Mouse (Mus musculus) CH12.LX (cell line): ENCODE data around the gene S100pbp. TPM values are rescaled to one million over a fixed set of nuclear protein-coding genes. Genes with fewer than 3 reads are reported as not detected.

ENCODE experiments used
- DNase-seq: peaks from one replicate; pipeline ENCODE4 v3.0.0-alpha.2; 2013; ENCODE audit errors: extremely low read depth
- H3K27ac ChIP-seq: 2 replicates; pipeline ENCODE4 v1.5.1; 2012; ENCODE audit warnings: low read depth, mild to moderate bottlenecking, control low read depth, moderate library complexity; ENCODE audit not compliant: insufficient read depth
- H3K27me3 ChIP-seq: replicated peaks from 2 replicates; pipeline ENCODE3; 2012; ENCODE audit warnings: inconsistent platforms
- H3K36me3 ChIP-seq, 2 experiments: replicated peaks in 1 of 2; 2 replicates each; pipeline versions ENCODE3 to v1.6.1; 2012; ENCODE audit warnings: inconsistent platforms in 1 of 2, low read length in 1 of 2, mild to moderate bottlenecking in 1 of 2, mixed read lengths in 1 of 2, moderate library complexity in 1 of 2; ENCODE audit not compliant: control insufficient read depth in 1 of 2, insufficient read depth in 1 of 2
- H3K4me1 ChIP-seq, 2 experiments: 2 replicates each; pipeline ENCODE4 v1.6.1; 2012; ENCODE audit warnings: inconsistent platforms in 1 of 2, moderate library complexity in 1 of 2; ENCODE audit not compliant: insufficient read depth in 2 of 2, control insufficient read depth in 1 of 2
- H3K4me2 ChIP-seq: 2 replicates; pipeline ENCODE4 v1.6.1; 2012; ENCODE audit warnings: low read depth, mild to moderate bottlenecking, control low read depth; ENCODE audit not compliant: poor library complexity, insufficient read depth, severe bottlenecking
- H3K4me3 ChIP-seq, 3 experiments: fragments of 150-350 bp in 1 of 3; sonication (generic) in 1 of 3; replicated peaks in 1 of 3; 2 replicates each; pipeline versions ENCODE3 to v1.5.1; 2011 to 2012; ENCODE audit warnings: low read depth in 2 of 3, low read length in 2 of 3, mild to moderate bottlenecking in 2 of 3, moderate library complexity in 2 of 3, control low read depth in 1 of 3, improper control_type of control experiment in 1 of 3, inconsistent platforms in 1 of 3, mixed read lengths in 1 of 3; ENCODE audit not compliant: poor library complexity in 1 of 3
- H3K79me2 ChIP-seq: replicated peaks from 2 replicates; pipeline ENCODE4 v1.6.1; 2012; ENCODE audit warnings: mild to moderate bottlenecking, moderate library complexity; ENCODE audit not compliant: control insufficient read depth, poor library complexity, insufficient read depth, severe bottlenecking; ENCODE audit errors: extremely low read depth
- H3K9ac ChIP-seq: 2 replicates; pipeline ENCODE4 v1.6.1; 2012; ENCODE audit warnings: low read depth, mild to moderate bottlenecking, control low read depth, moderate library complexity; ENCODE audit not compliant: insufficient read depth
- H3K9me3 ChIP-seq: replicated peaks from 2 replicates; pipeline ENCODE3; 2012; ENCODE audit warnings: low read length, inconsistent platforms, mixed read lengths
- BHLHE40 ChIP-seq: IDR thresholded peaks from 2 replicates; pipeline ENCODE4 v1.6.1; 2011; ENCODE audit warnings: mild to moderate bottlenecking, low read depth, low read length, improper control_type of control experiment
- CHD1 ChIP-seq: IDR thresholded peaks from 2 replicates; pipeline ENCODE4 v1.6.1; 2012; ENCODE audit warnings: low read depth, low read length, improper control_type of control experiment, inconsistent platforms
- CHD2 ChIP-seq: IDR thresholded peaks from 2 replicates; pipeline ENCODE4 v1.6.1; 2011; ENCODE audit warnings: low read length, improper control_type of control experiment
- CTCF ChIP-seq, 2 experiments: IDR thresholded peaks in 1 of 2; conservative IDR thresholded peaks in 1 of 2; 2 replicates each; pipeline ENCODE4 v1.5.1; 2011 to 2012; ENCODE audit warnings: low read depth in 2 of 2, low read length in 2 of 2, improper control_type of control experiment in 1 of 2, inconsistent platforms in 1 of 2, mild to moderate bottlenecking in 1 of 2, moderate library complexity in 1 of 2
- E2F4 ChIP-seq: IDR thresholded peaks from 2 replicates; pipeline ENCODE4 v1.6.1; 2011; ENCODE audit warnings: low read depth, low read length, improper control_type of control experiment; ENCODE audit not compliant: insufficient replicate concordance
- ELF1 ChIP-seq: IDR thresholded peaks from 2 replicates; pipeline ENCODE4 v1.6.1; 2014; ENCODE audit warnings: low read depth, mild to moderate bottlenecking, inconsistent platforms, low read length, improper control_type of control experiment
- EP300 ChIP-seq: IDR thresholded peaks from 2 replicates; pipeline ENCODE4 v1.6.1; 2011; ENCODE audit warnings: low read length, improper control_type of control experiment
- ETS1 ChIP-seq: conservative IDR thresholded peaks from 2 replicates; pipeline ENCODE4 v1.6.1; 2012; ENCODE audit warnings: low read depth, mild to moderate bottlenecking, inconsistent platforms, low read length, improper control_type of control experiment, moderate library complexity
- GABPA ChIP-seq: IDR thresholded peaks from 2 replicates; pipeline ENCODE4 v1.6.1; 2012; ENCODE audit warnings: low read depth, low read length, improper control_type of control experiment, inconsistent platforms; ENCODE audit not compliant: insufficient replicate concordance
- HCFC1 ChIP-seq: IDR thresholded peaks from 2 replicates; pipeline ENCODE4 v1.6.1; 2012; ENCODE audit warnings: low read depth, mild to moderate bottlenecking, inconsistent platforms, low read length, improper control_type of control experiment
- IRF4 ChIP-seq: IDR thresholded peaks from 2 replicates; pipeline ENCODE4 v1.6.1; 2014; ENCODE audit warnings: low read depth, mild to moderate bottlenecking, inconsistent platforms, low read length, improper control_type of control experiment
- JUN ChIP-seq: IDR thresholded peaks from 2 replicates; pipeline ENCODE4 v1.6.1; 2011; ENCODE audit warnings: low read depth, mild to moderate bottlenecking, low read length, improper control_type of control experiment, moderate library complexity; ENCODE audit not compliant: insufficient read depth
- JUND ChIP-seq: conservative IDR thresholded peaks from 2 replicates; pipeline ENCODE4 v1.6.1; 2011; ENCODE audit warnings: low read depth, low read length, improper control_type of control experiment
- KAT2A ChIP-seq: IDR thresholded peaks from 2 replicates; pipeline ENCODE4 v1.6.1; 2012; ENCODE audit warnings: low read length, improper control_type of control experiment, inconsistent platforms; ENCODE audit not compliant: insufficient replicate concordance
- MAFK ChIP-seq: IDR thresholded peaks from 2 replicates; pipeline ENCODE4 v1.6.1; 2011; ENCODE audit warnings: low read length, improper control_type of control experiment; ENCODE audit not compliant: insufficient replicate concordance
- MAX ChIP-seq: IDR thresholded peaks from 2 replicates; pipeline ENCODE4 v1.6.1; 2011; ENCODE audit warnings: low read length, improper control_type of control experiment
- MAZ ChIP-seq: IDR thresholded peaks from 2 replicates; pipeline ENCODE4 v1.6.1; 2012; ENCODE audit warnings: low read depth, mild to moderate bottlenecking, inconsistent platforms, low read length, improper control_type of control experiment, moderate library complexity
- MEF2A ChIP-seq: IDR thresholded peaks from 2 replicates; pipeline ENCODE4 v1.6.1; 2014; ENCODE audit warnings: low read depth, mild to moderate bottlenecking, inconsistent platforms, low read length, improper control_type of control experiment, borderline replicate concordance
- MXI1 ChIP-seq: IDR thresholded peaks from 2 replicates; pipeline ENCODE4 v1.6.1; 2011; ENCODE audit warnings: mild to moderate bottlenecking, low read depth, low read length, improper control_type of control experiment
- MYC ChIP-seq: IDR thresholded peaks from 2 replicates; pipeline ENCODE4 v1.6.1; 2011; ENCODE audit warnings: low read depth, mild to moderate bottlenecking, improper control_type of control experiment, low read length
- NELFE ChIP-seq: IDR thresholded peaks from 2 replicates; pipeline ENCODE4 v1.6.1; 2011; ENCODE audit warnings: low read depth, low read length, improper control_type of control experiment
- NRF1 ChIP-seq: IDR thresholded peaks from 2 replicates; pipeline ENCODE4 v1.6.1; 2014; ENCODE audit warnings: low read depth, mild to moderate bottlenecking, inconsistent platforms, low read length, improper control_type of control experiment, moderate library complexity
- PAX5 ChIP-seq: IDR thresholded peaks from 2 replicates; pipeline ENCODE4 v1.6.1; 2012; ENCODE audit warnings: low read length, inconsistent platforms, mixed read lengths
- POLR2A ChIP-seq: IDR thresholded peaks from 2 replicates; pipeline ENCODE4 v1.6.1; 2011; ENCODE audit warnings: low read depth, mild to moderate bottlenecking, improper control_type of control experiment, low read length
- POLR2AphosphoS2 ChIP-seq: IDR thresholded peaks from 2 replicates; pipeline ENCODE4 v1.6.1; 2011; ENCODE audit warnings: low read depth, low read length, improper control_type of control experiment
- RAD21 ChIP-seq: IDR thresholded peaks from 2 replicates; pipeline ENCODE4 v1.6.1; 2011; ENCODE audit warnings: low read depth, mild to moderate bottlenecking, low read length, improper control_type of control experiment, moderate library complexity
- RCOR1 ChIP-seq: conservative IDR thresholded peaks from 2 replicates; pipeline ENCODE4 v1.6.1; 2012; ENCODE audit warnings: low read depth, mild to moderate bottlenecking, inconsistent platforms, low read length, improper control_type of control experiment
- SIN3A ChIP-seq: IDR thresholded peaks from 2 replicates; pipeline ENCODE4 v1.6.1; 2012; ENCODE audit warnings: low read length, improper control_type of control experiment, inconsistent platforms
- SMC3 ChIP-seq: IDR thresholded peaks from 2 replicates; pipeline ENCODE4 v1.6.1; 2011; ENCODE audit warnings: low read depth, low read length, improper control_type of control experiment
- TBP ChIP-seq: conservative IDR thresholded peaks from 2 replicates; pipeline ENCODE4 v1.6.1; 2011; ENCODE audit warnings: low read depth, low read length, improper control_type of control experiment
- TCF12 ChIP-seq: IDR thresholded peaks from 2 replicates; pipeline ENCODE4 v1.6.1; 2014; ENCODE audit warnings: low read depth, mild to moderate bottlenecking, inconsistent platforms, low read length, improper control_type of control experiment
- UBTF ChIP-seq: IDR thresholded peaks from 2 replicates; pipeline ENCODE4 v1.6.1; 2012; ENCODE audit warnings: low read depth, mild to moderate bottlenecking, inconsistent platforms, low read length, improper control_type of control experiment, moderate library complexity
- USF1 ChIP-seq: IDR thresholded peaks from 2 replicates; pipeline ENCODE4 v1.6.1; 2014; ENCODE audit warnings: low read depth, mild to moderate bottlenecking, inconsistent platforms, low read length, improper control_type of control experiment
- USF2 ChIP-seq: conservative IDR thresholded peaks from 2 replicates; pipeline ENCODE4 v1.6.1; 2011; ENCODE audit warnings: low read depth, low read length, improper control_type of control experiment
- ZC3H11A ChIP-seq: IDR thresholded peaks from 2 replicates; pipeline ENCODE4 v1.6.1; 2012; ENCODE audit warnings: low read depth, mild to moderate bottlenecking, inconsistent platforms, low read length, improper control_type of control experiment
- ZKSCAN1 ChIP-seq: IDR thresholded peaks from 2 replicates; pipeline ENCODE4 v1.6.1; 2012; ENCODE audit warnings: low read depth, inconsistent platforms, low read length, improper control_type of control experiment, borderline replicate concordance
- ZMIZ1 ChIP-seq: IDR thresholded peaks from 2 replicates; pipeline ENCODE4 v1.6.1; 2012; ENCODE audit warnings: low read depth, mild to moderate bottlenecking, inconsistent platforms, low read length, improper control_type of control experiment
- ZNF384 ChIP-seq: IDR thresholded peaks from 2 replicates; pipeline ENCODE4 v1.6.1; 2012; ENCODE audit warnings: low read depth, low read length, improper control_type of control experiment, inconsistent platforms
- dilution Hi-C: fragments of 300-500 bp; cut with MboI; formaldehyde crosslinking; loops from 2 replicates; pipeline ENCODE4 v1.14.3; 2020; ENCODE audit warnings: low sequenced_read_pairs; ENCODE audit not compliant: extremely low pct_unique_long_range_greater_than_20kb, extremely low pct_ligation_motif_present
- in situ Hi-C: fragments of 300-500 bp; cut with MboI; formaldehyde crosslinking; loops from 3 replicates; pipeline ENCODE4 v1.14.3; 2019; ENCODE audit warnings: low sequenced_read_pairs, low pct_ligation_motif_present, low pct_unique_long_range_greater_than_20kb, mixed read lengths
- polyA plus RNA-seq: library from polyadenylated mRNA; unstranded; fragments of >175 nt; gene quantifications from 2 replicates; pipeline ENCODE4 v1.2.1, GENCODE M21; 2012; ENCODE audit warnings: low read depth; ENCODE audit not compliant: insufficient read length
- total RNA-seq, 2 experiments: library from RNA; depleted of rRNA; stranded (reverse); fragments of 300-350 nt in 1 of 2; fragments of >200 nt in 1 of 2; gene quantifications; 2 replicates each; pipeline ENCODE4 v1.2.3; 2012 to 2014

Gene S100pbp
- total and polyA plus RNA-seq, 3 experiments: 22.5 to 43.6 (median 43.6) TPM

DNA sequence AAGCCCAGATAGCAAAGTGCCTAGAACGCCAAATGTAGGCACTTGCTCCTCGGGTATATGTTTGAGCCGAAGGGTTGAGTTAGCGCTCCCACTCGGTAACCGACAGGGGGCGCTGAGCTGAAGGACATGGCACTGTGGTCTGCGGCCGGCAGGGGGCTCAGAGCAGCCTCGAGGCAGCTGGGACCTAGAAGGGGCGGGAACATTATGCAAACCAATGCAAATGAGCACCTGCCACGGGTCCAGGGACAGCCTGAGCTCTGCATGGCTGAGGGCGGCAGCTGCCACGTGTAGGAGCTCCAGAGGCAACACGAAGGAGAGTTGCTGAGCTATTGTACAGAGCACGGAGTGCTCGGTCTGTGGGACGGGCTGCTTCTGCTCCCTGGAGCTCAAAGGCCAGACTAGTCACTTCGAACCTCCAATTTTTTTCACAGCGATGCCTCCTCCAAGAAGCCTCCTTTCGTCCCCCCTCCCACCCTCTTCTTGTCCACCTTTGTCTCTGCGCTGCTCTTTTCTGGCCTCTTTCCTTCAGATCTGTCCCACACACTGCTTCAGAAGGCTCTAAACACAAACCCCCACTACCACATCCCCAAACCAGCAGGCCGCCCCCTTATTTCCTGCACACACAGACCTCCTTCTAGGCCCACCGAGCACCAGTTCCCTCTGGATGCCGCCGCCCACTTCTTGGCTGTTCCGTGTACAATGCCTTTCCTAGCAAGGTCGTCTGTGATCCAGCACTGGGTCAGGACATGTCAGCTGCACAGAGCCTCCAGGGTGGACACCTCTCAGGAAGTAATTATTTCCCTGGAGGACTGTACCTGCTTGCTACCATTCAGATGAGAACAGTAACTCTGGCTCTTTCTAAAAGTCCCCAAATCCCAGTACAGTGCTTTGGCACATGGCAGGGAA, 76.2 kb downstream of the S100pbp start:
- dilution Hi-C loops: no loop called here
- no peak overlapping the region for H3K4me2 ChIP-seq
- H3K4me3 ChIP-seq: no peak overlapping the region
- TF ChIP-seq ZMIZ1: no peak
- no peak for TF ChIP-seq SIN3A
- TF ChIP-seq ZKSCAN1: no peak
- no peak for TF ChIP-seq UBTF
- no peak for TF ChIP-seq MXI1
- TF ChIP-seq MAZ: no peak
- TF ChIP-seq MYC: peak; percentile 71
- TF ChIP-seq NRF1: no peak
- TF ChIP-seq MAFK: no peak
- no peak for TF ChIP-seq ETS1
- TF ChIP-seq KAT2A: no peak
- peak; percentile 65; the same call in 1 of the 2 replicates for TF ChIP-seq NELFE
- no peak for TF ChIP-seq EP300
- TF ChIP-seq CHD1: no peak
- no peak for TF ChIP-seq USF2
- TF ChIP-seq E2F4: no peak
- no peak for TF ChIP-seq TBP
- peak in 1 of 2 experiments; percentile 99; a peak in 2 of 4 replicates for TF ChIP-seq CTCF (conservative IDR thresholded peaks at IDR 0.05 in 1 of 2, IDR thresholded peaks at IDR 0.05 in 1 of 2; ENCODE audit: low read depth in 2 of 2, low read length in 2 of 2)
- no peak for TF ChIP-seq JUND
- TF ChIP-seq TCF12: peak; percentile 74
- TF ChIP-seq ELF1: no peak
- no peak for TF ChIP-seq POLR2AphosphoS2
- TF ChIP-seq JUN: no peak
- TF ChIP-seq USF1: no peak
- no peak for TF ChIP-seq GABPA
- TF ChIP-seq ZC3H11A: no peak
- TF ChIP-seq PAX5: no peak
- no peak for TF ChIP-seq IRF4
- TF ChIP-seq POLR2A: no peak
- TF ChIP-seq RAD21: peak; percentile 23
- TF ChIP-seq MEF2A: no peak
- TF ChIP-seq HCFC1: no peak
- no peak for TF ChIP-seq ZNF384
- no peak for TF ChIP-seq RCOR1
- TF ChIP-seq BHLHE40: peak; percentile 75
- no peak for TF ChIP-seq CHD2
- TF ChIP-seq SMC3: peak; percentile 66
- peak; percentile 96 for TF ChIP-seq MAX
- peaks cover 10% of the 10 kb centered on the region for H3K9me3 ChIP-seq
- H3K9ac ChIP-seq: no peak overlapping the region
- DNase-seq: peak; percentile 90
- peaks cover 6 to 9% of the 10 kb centered on the region in 2 experiments for H3K4me1 ChIP-seq
- no peaks in the 10 kb centered on the region for H3K36me3 ChIP-seq
- H3K79me2 ChIP-seq: no peaks in the 10 kb centered on the region
- in situ Hi-C loops: no loop called here
- H3K27ac ChIP-seq: no peak overlapping the region
- peaks cover 71% of the 10 kb centered on the region for H3K27me3 ChIP-seq
